Mouse (Mus musculus) stomach, postnatal 0 days (tissue): ENCODE results near the gene Egfr.

Experiments used
- CTCF ChIP-seq: IDR thresholded peaks from 2 replicates; pipeline ENCODE4 v1.5.1; 2016; ENCODE audit warnings: antibody characterized with exemption, low read depth, mild to moderate bottlenecking, moderate library complexity
- EP300 ChIP-seq: optimal IDR thresholded peaks from 2 replicates; pipeline ENCODE3; 2016; ENCODE audit warnings: antibody characterized with exemption

DNA sequence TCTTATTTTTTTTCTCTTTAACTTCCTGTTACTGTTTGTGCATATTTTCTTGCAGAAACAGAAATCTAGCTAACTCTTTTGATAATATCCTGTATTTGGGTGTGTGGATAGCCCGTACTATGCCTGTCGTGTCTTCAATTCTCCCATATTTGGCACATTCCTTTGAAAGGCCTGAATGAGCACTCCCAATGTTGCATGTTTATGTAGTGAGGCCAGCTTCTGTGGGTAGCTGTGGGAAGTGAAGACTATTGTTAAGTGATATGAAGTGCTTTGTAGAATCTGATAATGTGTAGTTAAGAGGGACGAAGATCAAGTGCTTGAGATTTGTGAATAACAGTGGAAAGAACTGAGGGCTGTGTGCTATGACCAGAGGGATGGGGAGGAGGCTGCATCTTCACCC is 77.5 kb downstream of the Egfr start:
- TF ChIP-seq CTCF (no peak), EP300 (no peak)
